Mouse (Mus musculus) erythroid progenitor cell, adult 5-6 weeks (primary cell): Measurements from ENCODE around the gene Phc2. TPM values are rescaled to one million over a fixed set of nuclear protein-coding genes. Genes with fewer than 3 reads are reported as not detected.
"Not testable (repeated sequence)": the region's sequence is repeated elsewhere in the genome, so short reads cannot be mapped to it uniquely, and the experiment has no call there.

Experiments used
- ATAC-seq: replicated peaks from 2 replicates; pipeline ENCODE4 v1.8.0; 2016; ENCODE audit warnings: moderate number of reproducible peaks, mild to moderate bottlenecking, moderate TSS enrichment, inconsistent platforms; ENCODE audit not compliant: poor library complexity, low FRiP score, severe bottlenecking
- total RNA-seq, 2 experiments: library from RNA; stranded (forward) in 1 of 2; stranded (reverse) in 1 of 2; fragments of 150-400 nt in 1 of 2; fragments of 186-747, 209-891 nt in 1 of 2; gene quantifications; 2 replicates each; pipeline versions ENCODE4 v1.2.3 to v1.2.4; 2015 to 2017; ENCODE audit warnings: low replicate concordance in 2 of 2

Phc2 gene
- total RNA-seq, 2 experiments from 2014 or later: 2.6 to 16.3 TPM

- no peak for ATAC-seq
Measured at GRCm38 (mm10) chr4:128641766-128642717, 12.5 kb upstream of the Phc2 start.

GRCm38 (mm10) chr4:128645896-128646295 lies 8.6 kb upstream of the Phc2 start:
- ATAC-seq: no peak

- no peak for ATAC-seq
Measured at GRCm38 (mm10) chr4:128646762-128647161, 7.7 kb upstream of the Phc2 start.

GRCm38 (mm10) chr4:128648567-128649255 lies 5.8 kb upstream of the Phc2 start:
- ATAC-seq: no peak

- no peak for ATAC-seq
Measured at GRCm38 (mm10) chr4:128651530-128651929, 3.0 kb upstream of the Phc2 start.

- ATAC-seq: no peak
Measured at GRCm38 (mm10) chr4:128652584-128653298, 1.8 kb upstream of the Phc2 start.

- ATAC-seq: no peak
Measured at GRCm38 (mm10) chr4:128655446-128655845, 944 bp downstream of the Phc2 start.

GRCm38 (mm10) chr4:128660196-128660595 lies 5.7 kb downstream of the Phc2 start:
- no peak for ATAC-seq

- no peak for ATAC-seq
Measured at GRCm38 (mm10) chr4:128661063-128661462, 6.6 kb downstream of the Phc2 start.

- ATAC-seq: no peak
Measured at GRCm38 (mm10) chr4:128664002-128664401, 9.5 kb downstream of the Phc2 start.

GRCm38 (mm10) chr4:128666362-128666761 lies 11.9 kb downstream of the Phc2 start:
- ATAC-seq: not testable (repeated sequence)

GRCm38 (mm10) chr4:128667195-128667594 lies 12.7 kb downstream of the Phc2 start:
- ATAC-seq: not testable (repeated sequence)

- no peak for ATAC-seq
Measured at GRCm38 (mm10) chr4:128669229-128669628, 14.7 kb downstream of the Phc2 start.

- ATAC-seq: no peak
Measured at GRCm38 (mm10) chr4:128670566-128671191, 16.2 kb downstream of the Phc2 start.

GRCm38 (mm10) chr4:128672494-128672893 lies 18.0 kb downstream of the Phc2 start:
- ATAC-seq: no peak

GRCm38 (mm10) chr4:128678564-128679217 lies 24.2 kb downstream of the Phc2 start:
- ATAC-seq: no peak

- no peak for ATAC-seq
Measured at GRCm38 (mm10) chr4:128681126-128681525, 26.6 kb downstream of the Phc2 start.

GRCm38 (mm10) chr4:128682281-128682680 lies 27.8 kb downstream of the Phc2 start:
- ATAC-seq: no peak

GRCm38 (mm10) chr4:128683706-128684105 lies 29.2 kb downstream of the Phc2 start:
- ATAC-seq: no peak
